Mouse (Mus musculus) right cerebral cortex, postnatal 14 days (tissue): ENCODE data around the gene Micu1.

Experiments
- DNase-seq: peaks from one replicate; pipeline ENCODE4 v3.0.0; 2022

Gene Micu1

GRCm38 (mm10) chr10:59908776-59909315 is 206.6 kb downstream of the Micu1 start:
- DNase-seq, result no peak

- DNase-seq, result no peak
Measured at GRCm38 (mm10) chr10:59909357-59909847, 207.1 kb downstream of the Micu1 start.

- DNase-seq, result no peak
Measured at GRCm38 (mm10) chr10:59911091-59911490, 208.8 kb downstream of the Micu1 start.

- DNase-seq, result no peak
Measured at GRCm38 (mm10) chr10:59911561-59912198, 209.4 kb downstream of the Micu1 start.
